Mouse (Mus musculus): ENCODE results near the gene Pdk3. TPM values are rescaled to one million over a fixed set of nuclear protein-coding genes. Genes with fewer than 3 reads are reported as not detected.

The Pdk3 gene
- 80.4 and 87.2 TPM in 2 replicates for polyA plus RNA-seq (2016; fragmentation: Nextera tagmentation; extraction: Ambion mirVana)

- Histone ChIP-seq H3K9me3 (replicated peaks) (no peaks in the 10 kb centered on the region), H3K27ac (peak within 1 kb of the TSS; percentile 91), H3K27me3 (ENCODE audit: low read depth, poor library complexity, severe bottlenecking) (peaks cover 26% of the 10 kb centered on the region), H3K4me1 (0 out of 2 replicates have a peak, but pooled peaks cover 5% of the 10 kb centered on the region), H3K36me3 (no peaks in the 10 kb centered on the region; the same call in 1 of the 2 replicates), H3K4me3 (peak within 1 kb of the TSS; percentile 65)
- peak; percentile 82 for DNase-seq (ENCODE audit: low spot score)
- 13% methylated on average over 68 of the region's 68 CpGs for WGBS
These were observed at the start of gene Pdk3 for GRCm38 (mm10) chrX:93831561-93832336. TSS of gene Pdk3 (minus strand) at chrX:93832201.

- Histone ChIP-seq H3K36me3 (no peaks in the 10 kb centered on the region), H3K9me3 (replicated peaks) (no peaks in the 10 kb centered on the region), H3K27me3 (ENCODE audit: low read depth, poor library complexity, severe bottlenecking) (peaks cover 42% of the 10 kb centered on the region), H3K4me3 (no peak overlapping the region), H3K4me1 (no peaks in the 10 kb centered on the region), H3K27ac (no peak overlapping the region)
- DNase-seq (ENCODE audit: low spot score) = no peak
- 79% methylated on average over 3 of the region's 3 CpGs for WGBS
These were observed 45.6 kb upstream of the Pdk3 start for GRCm38 (mm10) chrX:93877634-93878016.

- no peak for DNase-seq (ENCODE audit: low spot score)
- H3K27me3 ChIP-seq (ENCODE audit: low read depth, poor library complexity, severe bottlenecking) = peaks cover 47% of the 10 kb centered on the region
- H3K36me3 ChIP-seq = no peaks in the 10 kb centered on the region
- H3K27ac ChIP-seq = no peak overlapping the region
- WGBS = 79% methylated on average over 7 of the region's 7 CpGs
- H3K4me3 ChIP-seq = no peak overlapping the region
- no peaks in the 10 kb centered on the region for H3K9me3 ChIP-seq (replicated peaks)
- H3K4me1 ChIP-seq = no peaks in the 10 kb centered on the region
These were observed 45.1 kb upstream of the Pdk3 start for GRCm38 (mm10) chrX:93876981-93877633.

- H3K27ac ChIP-seq = no peak overlapping the region
- H3K4me3 ChIP-seq = no peak overlapping the region
- no peak for DNase-seq (ENCODE audit: low spot score)
- no peaks in the 10 kb centered on the region for H3K4me1 ChIP-seq
- 51% methylated on average over 2 of the region's 2 CpGs for WGBS
- H3K27me3 ChIP-seq (ENCODE audit: low read depth, poor library complexity, severe bottlenecking) = peaks cover 62% of the 10 kb centered on the region
- H3K36me3 ChIP-seq = no peaks in the 10 kb centered on the region
- no peaks in the 10 kb centered on the region for H3K9me3 ChIP-seq (replicated peaks)
These were observed 31.4 kb upstream of the Pdk3 start for GRCm38 (mm10) chrX:93863393-93863792.

- peaks cover 57% of the 10 kb centered on the region for H3K27me3 ChIP-seq (ENCODE audit: low read depth, poor library complexity, severe bottlenecking)
- no peak for DNase-seq (ENCODE audit: low spot score)
- H3K4me3 ChIP-seq = no peak overlapping the region
- no peaks in the 10 kb centered on the region for H3K36me3 ChIP-seq
- no peaks in the 10 kb centered on the region for H3K9me3 ChIP-seq (replicated peaks)
- no peaks in the 10 kb centered on the region for H3K4me1 ChIP-seq
- 83% methylated on average over 4 of the region's 4 CpGs for WGBS
- H3K27ac ChIP-seq = no peak overlapping the region
These were observed 30.6 kb upstream of the Pdk3 start for GRCm38 (mm10) chrX:93862525-93863086.

- H3K27ac ChIP-seq = no peak overlapping the region
- WGBS = 81% methylated on average over 3 of the region's 3 CpGs
- H3K4me1 ChIP-seq = no peaks in the 10 kb centered on the region
- H3K9me3 ChIP-seq (replicated peaks) = no peaks in the 10 kb centered on the region
- DNase-seq (ENCODE audit: low spot score) = no peak
- no peak overlapping the region for H3K4me3 ChIP-seq
- H3K36me3 ChIP-seq = no peaks in the 10 kb centered on the region
- peaks cover 72% of the 10 kb centered on the region for H3K27me3 ChIP-seq (ENCODE audit: low read depth, poor library complexity, severe bottlenecking)
These were observed 25.8 kb upstream of the Pdk3 start for GRCm38 (mm10) chrX:93857756-93858155.

- Histone ChIP-seq H3K4me1 (0 out of 2 replicates have a peak, but pooled peaks cover 5% of the 10 kb centered on the region), H3K36me3 (no peaks in the 10 kb centered on the region; the same call in 1 of the 2 replicates), H3K27me3 (ENCODE audit: low read depth, poor library complexity, severe bottlenecking) (peaks cover 26% of the 10 kb centered on the region), H3K4me3 (peak overlapping the region; percentile 65), H3K27ac (peak overlapping the region; percentile 91), H3K9me3 (replicated peaks) (no peaks in the 10 kb centered on the region)
- WGBS = 24% methylated on average over 14 of the region's 14 CpGs
- no peak for DNase-seq (ENCODE audit: low spot score)
These were observed 410 bp upstream of the Pdk3 start for GRCm38 (mm10) chrX:93832337-93832884.

GRCm38 (mm10) chrX:93825787-93826186 is 6.2 kb downstream of the Pdk3 start:
- 51% methylated on average over 2 of the region's 2 CpGs for WGBS
- Histone ChIP-seq H3K27ac (no peak overlapping the region), H3K27me3 (ENCODE audit: low read depth, poor library complexity, severe bottlenecking) (peaks cover 41% of the 10 kb centered on the region)

GRCm38 (mm10) chrX:93808040-93808439 is 24.0 kb downstream of the Pdk3 start:
- DNase-seq (ENCODE audit: low spot score) = no peak
- 94% methylated on average over 1 of the region's 1 CpGs for WGBS

More at GRCm38 (mm10) chrX:93825787-93826186, 6.2 kb downstream of the Pdk3 start:
- Histone ChIP-seq H3K9me3 (replicated peaks) (no peaks in the 10 kb centered on the region), H3K36me3 (no peaks in the 10 kb centered on the region; the same call in 1 of the 2 replicates), H3K4me1 (0 out of 2 replicates have a peak, but pooled peaks cover under 1% of the 10 kb centered on the region), H3K4me3 (no peak overlapping the region)
- no peak for DNase-seq (ENCODE audit: low spot score)

GRCm38 (mm10) chrX:93793168-93793567 is 38.8 kb downstream of the Pdk3 start:
- no peak overlapping the region for H3K27ac ChIP-seq
- peak; percentile 45 for DNase-seq (ENCODE audit: low spot score)
- peaks cover 3% of the 10 kb centered on the region; the same call in 1 of the 2 replicates for H3K27me3 ChIP-seq (ENCODE audit: low read depth, poor library complexity, severe bottlenecking)
- no peaks in the 10 kb centered on the region for H3K9me3 ChIP-seq (replicated peaks)
- no peak overlapping the region for H3K4me3 ChIP-seq
- no peaks in the 10 kb centered on the region for H3K4me1 ChIP-seq
- H3K36me3 ChIP-seq = 0 out of 2 replicates have a peak, but pooled peaks cover 4% of the 10 kb centered on the region

More at GRCm38 (mm10) chrX:93808040-93808439, 24.0 kb downstream of the Pdk3 start:
- Histone ChIP-seq H3K36me3 (peaks cover 15% of the 10 kb centered on the region; the same call in 1 of the 2 replicates), H3K4me3 (no peak overlapping the region), H3K4me1 (no peaks in the 10 kb centered on the region), H3K27me3 (ENCODE audit: low read depth, poor library complexity, severe bottlenecking) (peaks cover 20% of the 10 kb centered on the region; the same call in 1 of the 2 replicates), H3K9me3 (replicated peaks) (no peaks in the 10 kb centered on the region), H3K27ac (no peak overlapping the region)

- DNase-seq (ENCODE audit: low spot score) = no peak
- Histone ChIP-seq H3K27me3 (ENCODE audit: low read depth, poor library complexity, severe bottlenecking) (peaks cover 13% of the 10 kb centered on the region), H3K4me3 (no peak overlapping the region), H3K36me3 (peaks cover 3% of the 10 kb centered on the region), H3K4me1 (no peaks in the 10 kb centered on the region), H3K9me3 (replicated peaks) (no peaks in the 10 kb centered on the region), H3K27ac (no peak overlapping the region)
- 78% methylated on average over 1 of the region's 1 CpGs for WGBS
These were observed 42.4 kb downstream of the Pdk3 start for GRCm38 (mm10) chrX:93789562-93789961.

GRCm38 (mm10) chrX:93760770-93761169 is 71.2 kb downstream of the Pdk3 start:
- Histone ChIP-seq H3K36me3 (no peaks in the 10 kb centered on the region), H3K4me3 (no peak overlapping the region), H3K4me1 (no peaks in the 10 kb centered on the region; the same call in 1 of the 2 replicates), H3K27ac (no peak overlapping the region), H3K9me3 (replicated peaks) (no peaks in the 10 kb centered on the region), H3K27me3 (ENCODE audit: low read depth, poor library complexity, severe bottlenecking) (peaks cover 66% of the 10 kb centered on the region)
- 92% methylated on average over 3 of the region's 3 CpGs for WGBS
- DNase-seq (ENCODE audit: low spot score) = no peak
